Mouse (Mus musculus) small intestine, adult 2 months (tissue): Measurements from ENCODE around the gene Hoxa3. TPM values are rescaled to one million over a fixed set of nuclear protein-coding genes. Genes with fewer than 3 reads are reported as not detected.

Experiments used
- H3K27ac ChIP-seq: fragments of 200-500 bp; 2 replicates; pipeline ENCODE4 v1.5.1; 2012; ENCODE audit warnings: low read depth, low read length, control low read depth, inconsistent platforms; ENCODE audit not compliant: insufficient read depth
- H3K27me3 ChIP-seq: fragments of 200-500 bp; 2 replicates; pipeline ENCODE4 v1.6.1; 2012; ENCODE audit warnings: mild to moderate bottlenecking, moderate library complexity, low read length, inconsistent platforms; ENCODE audit not compliant: control insufficient read depth, insufficient read depth
- H3K36me3 ChIP-seq: fragments of 200-500 bp; 2 replicates; pipeline ENCODE4 v1.6.1; 2012; ENCODE audit warnings: mild to moderate bottlenecking, low read length, control low read depth, inconsistent platforms; ENCODE audit not compliant: control insufficient read depth, insufficient read depth
- H3K4me1 ChIP-seq: fragments of 200-500 bp; 2 replicates; pipeline ENCODE4 v1.6.1; 2012; ENCODE audit warnings: low read length, inconsistent platforms, mixed read lengths; ENCODE audit not compliant: control insufficient read depth, insufficient read depth, insufficient read length
- H3K4me3 ChIP-seq: fragments of 200-500 bp; 2 replicates; pipeline ENCODE4 v1.5.1; 2012; ENCODE audit warnings: low read depth, mild to moderate bottlenecking, control low read depth, inconsistent platforms, low read length, moderate library complexity
- CTCF ChIP-seq: fragments of 200-500 bp; IDR thresholded peaks from 2 replicates; pipeline ENCODE4 v1.5.1; 2012; ENCODE audit warnings: low read depth, mild to moderate bottlenecking, control low read depth, inconsistent platforms, low read length, moderate library complexity, mixed read lengths; ENCODE audit not compliant: insufficient replicate concordance, insufficient read length; ENCODE audit errors: extremely low read depth
- POLR2A ChIP-seq: fragments of 200-500 bp; IDR thresholded peaks from 2 replicates; pipeline ENCODE4 v1.6.1; 2012; ENCODE audit warnings: low read depth, mild to moderate bottlenecking, control low read depth, inconsistent platforms, low read length, moderate library complexity
- WGBS: fragments of 180-500 bp; shearing (Covaris S2); methylation state at CpG from one replicate; pipeline ENCODE4 v1.1.7; 2018; 5-methylcytosine and 5-hydroxymethylcytosine counted together
- polyA plus RNA-seq: library from polyadenylated mRNA; depleted of rRNA; stranded (reverse); fragments of >200 nt; gene quantifications from 2 replicates; pipeline ENCODE4 v1.2.3, GENCODE M21; 2012

Gene Hoxa3
- polyA plus RNA-seq, 1 experiment = 5.0 TPM

GRCm38 (mm10) chr6:52166431-52167077 lies 46.6 kb downstream of the Hoxa3 start:
- 67% methylated on average over 4 of the region's 4 CpGs for WGBS
- Histone ChIP-seq H3K27ac (peak overlapping the region; percentile 52; the same call in 1 of the 2 replicates), H3K27me3 (peaks cover 25% of the 10 kb centered on the region), H3K4me1 (peaks cover 7% of the 10 kb centered on the region; the same call in 1 of the 2 replicates), H3K4me3 (peak overlapping the region; percentile 2; the same call in 1 of the 2 replicates), H3K36me3 (no peaks in the 10 kb centered on the region)
- TF ChIP-seq POLR2A (no peak), CTCF (no peak)

- H3K36me3 ChIP-seq = no peaks in the 10 kb centered on the region
- WGBS = 59% methylated on average over 28 of the region's 28 CpGs
- H3K27me3 ChIP-seq = peaks cover 27% of the 10 kb centered on the region
- TF ChIP-seq POLR2A = no peak
- no peak for TF ChIP-seq CTCF
- peak overlapping the region; percentile 64 for H3K27ac ChIP-seq
- H3K4me3 ChIP-seq = peak overlapping the region; percentile 47
- H3K4me1 ChIP-seq = peaks cover 8% of the 10 kb centered on the region
These were observed 47.4 kb downstream of the Hoxa3 start for GRCm38 (mm10) chr6:52165441-52166370.

DNA sequence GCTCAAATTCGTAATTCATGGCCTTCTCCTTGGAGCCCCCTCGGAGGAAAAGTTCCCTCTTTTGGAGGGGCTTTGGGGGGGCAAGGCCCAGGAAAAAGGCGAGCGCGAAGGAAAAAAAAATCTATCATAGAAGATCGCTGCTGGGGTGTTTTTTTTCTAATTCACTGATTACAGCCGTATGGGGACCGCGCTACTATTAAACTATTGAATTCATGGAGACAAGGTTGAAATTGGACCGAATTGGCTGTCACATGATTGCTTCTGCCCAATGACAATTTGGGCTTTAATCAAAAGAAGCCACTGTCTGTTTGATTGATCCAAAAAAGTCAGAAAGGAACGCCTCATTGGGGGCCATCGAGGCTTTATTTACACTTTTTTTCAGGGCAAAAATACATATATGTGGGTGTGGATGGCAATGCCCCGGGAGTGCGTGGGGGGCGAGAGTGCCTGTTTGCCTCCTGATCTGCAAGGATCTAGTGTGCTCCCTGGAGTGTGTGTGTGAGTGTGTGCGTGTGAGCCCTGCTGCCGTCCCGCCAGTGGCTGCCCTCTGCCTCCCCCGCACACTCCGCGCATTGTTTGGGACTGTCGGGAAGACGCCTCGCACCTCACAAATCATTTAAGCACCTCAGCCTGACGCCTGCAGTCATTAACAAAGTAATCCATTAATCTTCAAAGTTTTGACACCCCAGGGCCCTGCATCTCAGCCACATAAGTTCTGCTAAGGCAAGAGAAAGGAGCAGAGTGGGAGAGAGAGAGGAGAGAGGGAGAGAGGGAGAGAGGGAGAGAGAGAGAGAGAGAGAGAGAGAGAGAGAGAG lies 48.3 kb downstream of the Hoxa3 start, which contains the start of gene Hoxa2:
Gene Hoxa2, minus strand, starts transcription at position 206 of the 815 bp plus-strand sequence.
- Histone ChIP-seq H3K4me3 (peak within 1 kb of the TSS; percentile 51), H3K27ac (peak within 1 kb of the TSS; percentile 72), H3K4me1 (peaks cover 5% of the 10 kb centered on the region), H3K27me3 (peaks cover 33% of the 10 kb centered on the region), H3K36me3 (no peaks in the 10 kb centered on the region)
- TF ChIP-seq POLR2A (no peak), CTCF (no peak)
- 29% methylated on average over 25 of the region's 25 CpGs for WGBS

GRCm38 (mm10) chr6:52164051-52164625 lies 49.0 kb downstream of the Hoxa3 start:
- 13% methylated on average over 39 of the region's 39 CpGs for WGBS
- H3K27ac ChIP-seq = peak overlapping the region; percentile 61
- peaks cover 33% of the 10 kb centered on the region for H3K27me3 ChIP-seq
- peaks cover 5% of the 10 kb centered on the region for H3K4me1 ChIP-seq
- no peaks in the 10 kb centered on the region for H3K36me3 ChIP-seq
- H3K4me3 ChIP-seq = peak overlapping the region; percentile 51
- no peak for TF ChIP-seq CTCF

DNA sequence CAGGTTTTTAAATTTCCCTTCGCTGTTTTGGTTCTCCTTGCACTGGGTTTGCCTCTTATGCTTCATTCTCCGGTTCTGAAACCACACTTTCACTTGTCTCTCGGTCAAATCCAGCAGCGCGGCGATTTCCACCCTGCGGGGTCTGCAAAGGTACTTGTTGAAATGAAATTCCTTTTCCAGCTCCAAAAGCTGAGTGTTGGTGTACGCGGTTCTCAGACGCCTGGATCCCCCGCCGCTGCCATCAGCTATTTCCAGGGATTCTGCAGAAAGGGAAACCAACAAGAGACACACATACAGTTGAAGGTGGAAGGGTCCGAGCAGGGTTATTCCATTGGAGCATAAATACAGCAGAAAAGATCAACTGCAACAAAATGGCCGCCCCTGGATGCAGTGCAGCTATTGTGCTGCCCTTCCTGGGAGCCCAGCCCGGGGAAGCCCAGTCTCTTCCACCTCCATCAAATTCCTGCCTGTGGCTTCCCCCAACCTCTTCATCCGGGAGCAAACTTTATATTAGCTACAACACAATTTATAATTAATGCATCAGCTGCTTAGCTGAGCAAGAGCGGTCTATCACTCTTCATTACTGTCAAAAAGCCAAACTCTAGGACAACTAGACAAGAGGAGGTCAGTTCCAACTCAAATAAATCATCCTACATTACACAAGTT lies 49.6 kb downstream of the Hoxa3 start:
- Histone ChIP-seq H3K4me3 (peak overlapping the region; percentile 34), H3K4me1 (peaks cover 5% of the 10 kb centered on the region), H3K36me3 (no peaks in the 10 kb centered on the region), H3K27ac (peak overlapping the region; percentile 72), H3K27me3 (peaks cover 35% of the 10 kb centered on the region)
- 69% methylated on average over 17 of the region's 17 CpGs for WGBS
- TF ChIP-seq POLR2A = no peak
- no peak for TF ChIP-seq CTCF
